Mouse (Mus musculus) MEL (cell line): ENCODE data around the gene Plekhg3.

Experiments used
- CTCF ChIP-seq, 3 experiments: IDR thresholded peaks in 2 of 3; conservative IDR thresholded peaks in 1 of 3; 2 replicates each; pipeline ENCODE4 v1.5.1; 2011 to 2012; ENCODE audit warnings: low read length in 3 of 3, low read depth in 2 of 3, mild to moderate bottlenecking in 2 of 3, improper control_type of control experiment in 1 of 3, inconsistent platforms in 1 of 3, mixed read lengths in 1 of 3, moderate library complexity in 1 of 3; ENCODE audit not compliant: control insufficient read depth in 1 of 3, insufficient read depth in 1 of 3, poor library complexity in 1 of 3, severe bottlenecking in 1 of 3
- ETS1 ChIP-seq: IDR thresholded peaks from 2 replicates; pipeline ENCODE4 v1.6.1; 2012; ENCODE audit warnings: low read depth, mild to moderate bottlenecking, inconsistent platforms, low read length, improper control_type of control experiment, moderate library complexity
- POLR2A ChIP-seq, 2 experiments: IDR thresholded peaks; 2 replicates each; pipeline ENCODE4 v1.6.1; 2011 to 2012; ENCODE audit warnings: low read length in 2 of 2, mild to moderate bottlenecking in 2 of 2, control low read depth in 1 of 2, improper control_type of control experiment in 1 of 2, low read depth in 1 of 2, moderate library complexity in 1 of 2; ENCODE audit not compliant: control insufficient read depth in 1 of 2, insufficient read depth in 1 of 2, poor library complexity in 1 of 2
- USF1 ChIP-seq: IDR thresholded peaks from 2 replicates; pipeline ENCODE4 v1.6.1; 2014; ENCODE audit warnings: low read depth, mild to moderate bottlenecking, inconsistent platforms, low read length, improper control_type of control experiment, moderate library complexity

GRCm38 (mm10) chr12:76518000-76518399 lies 12.7 kb upstream of the Plekhg3 start:
- TF ChIP-seq USF1: no peak
- no peak for TF ChIP-seq POLR2A (IDR thresholded peaks at IDR 0.05; ENCODE audit: control insufficient read depth in 1 of 2, insufficient read depth in 1 of 2, low read depth in 1 of 2, low read length in 2 of 2, poor library complexity in 1 of 2)
- TF ChIP-seq CTCF (IDR thresholded peaks at IDR 0.05 in 2 of 3, conservative IDR thresholded peaks at IDR 0.05 in 1 of 3; ENCODE audit: control insufficient read depth in 1 of 3, insufficient read depth in 1 of 3, low read depth in 2 of 3, low read length in 3 of 3, poor library complexity in 1 of 3, severe bottlenecking in 1 of 3): no peak
- TF ChIP-seq ETS1: no peak
